ENCODE assay signal across 22 mouse cellular contexts in the genomic region with DNA sequence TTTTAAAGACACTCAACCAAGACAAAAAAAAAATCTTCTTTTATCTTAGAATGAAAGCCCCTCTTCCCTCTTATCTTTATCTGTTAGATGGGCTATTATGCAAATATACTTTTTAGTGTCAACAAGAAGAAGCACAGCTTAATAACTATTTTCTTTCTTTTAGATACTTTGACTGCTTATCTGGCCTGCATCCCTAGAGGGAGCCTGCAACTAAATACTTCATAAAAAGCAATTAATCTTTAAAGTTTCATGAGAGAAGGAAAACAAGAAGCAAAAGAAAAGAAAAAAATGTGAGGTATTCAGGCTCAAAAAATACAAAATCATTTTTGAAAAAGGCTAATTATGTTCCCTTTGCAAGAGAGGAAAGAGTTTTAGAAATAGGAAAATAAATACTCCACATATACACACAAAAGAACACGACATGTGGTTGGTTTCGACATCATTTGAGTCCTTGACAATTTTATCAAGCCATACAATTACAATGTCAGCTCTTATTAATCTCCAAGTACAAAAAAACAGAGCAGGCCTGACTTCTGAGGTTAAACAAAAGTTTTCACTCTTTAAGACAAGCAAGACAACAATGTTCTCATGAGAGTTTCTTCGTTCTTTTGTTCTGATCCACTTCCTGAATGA. TPM values are rescaled to one million over a fixed set of nuclear protein-coding genes. Genes with fewer than 3 reads are reported as not detected.
DNase-seq lines count a peak whose midpoint lies in the region; ATAC-seq and TF ChIP-seq lines count a peak whose summit lies in the region.
"Had no signal": no experiment of that assay in that cellular context is flagged by ENCODE, and none has a peak within 500 bp of the region (broad histone marks: within the 10 kb centered on the region; RNA-seq: fewer than 3 reads in every experiment).

No protein-coding gene starts in this region.

- H3K27ac ChIP-seq in intestine, embryonic 14.5 days (ENCODE audit: low read depth): peak overlapping the region; percentile 83
- H3K27ac ChIP-seq in intestine, embryonic 15.5 days: no peak overlapping the region
- no peak overlapping the region for H3K27ac ChIP-seq in left cerebral cortex, adult 2 months
- peak overlapping the region; percentile 68; the same call in 1 of the 2 replicates for H3K27ac ChIP-seq in stomach, embryonic 14.5 days (ENCODE audit: low read length)
- no peak overlapping the region for H3K27ac ChIP-seq in hindbrain, embryonic 11.5 days (ENCODE audit: low read depth, low read length)
- H3K27ac ChIP-seq: forebrain, embryonic 10.5 days; heart, embryonic 15.5 days; hindbrain, postnatal 0 days; macrophage; midbrain, embryonic 12.5 days had no signal

- H3K27me3 ChIP-seq in intestine, embryonic 14.5 days (replicated peaks; ENCODE audit: control insufficient read depth, insufficient read depth, low read length): no peaks in the 10 kb centered on the region
- no peaks in the 10 kb centered on the region for H3K27me3 ChIP-seq in intestine, embryonic 15.5 days (replicated peaks)
- no peaks in the 10 kb centered on the region for H3K27me3 ChIP-seq in stomach, embryonic 14.5 days (ENCODE audit: control insufficient read depth, insufficient read depth, low read length)
- H3K27me3 ChIP-seq in hindbrain, embryonic 11.5 days (ENCODE audit: control insufficient read depth, insufficient read depth, low read length): no peaks in the 10 kb centered on the region
- H3K27me3 ChIP-seq: embryonic facial prominence, embryonic 12.5 days; heart, embryonic 15.5 days; midbrain, embryonic 12.5 days had no signal

- intact Hi-C loops in left cerebral cortex, adult 2 months (cut with DNase I): no loop called here
- intact Hi-C loops in left cerebral cortex, postnatal 10 days (cut with DNase I): no loop called here

- peak; percentile 20; the same call in 1 of the 2 replicates for TF ChIP-seq CTCF in left cerebral cortex, adult 2 months (IDR thresholded peaks at IDR 0.05)

- H3K4me2 ChIP-seq in intestine, embryonic 14.5 days (ENCODE audit: low read length): no peak overlapping the region
- no peak overlapping the region for H3K4me2 ChIP-seq in intestine, embryonic 15.5 days (replicated peaks)
- no peak overlapping the region for H3K4me2 ChIP-seq in stomach, embryonic 14.5 days (replicated peaks; ENCODE audit: low read depth, low read length)
- no peak overlapping the region for H3K4me2 ChIP-seq in hindbrain, embryonic 11.5 days (replicated peaks; ENCODE audit: low read depth, low read length)
- H3K4me2 ChIP-seq: embryonic facial prominence, embryonic 12.5 days; heart, embryonic 15.5 days; liver, embryonic 11.5 days; midbrain, embryonic 12.5 days had no signal

- H3K4me1 ChIP-seq in intestine, embryonic 14.5 days (replicated peaks; ENCODE audit: control insufficient read depth, insufficient read depth, low read length): no peaks in the 10 kb centered on the region; the same call in none of the 2 replicates
- H3K4me1 ChIP-seq in intestine, embryonic 15.5 days (replicated peaks): 0 out of 2 replicates have a peak, but pooled peaks cover 2% of the 10 kb centered on the region
- no peaks in the 10 kb centered on the region for H3K4me1 ChIP-seq in stomach, embryonic 14.5 days (ENCODE audit: control insufficient read depth, insufficient read depth, low read length)
- no peaks in the 10 kb centered on the region for H3K4me1 ChIP-seq in hindbrain, embryonic 11.5 days (replicated peaks; ENCODE audit: control insufficient read depth, insufficient read depth, low read length)
- H3K4me1 ChIP-seq: embryonic facial prominence, embryonic 12.5 days; heart, embryonic 15.5 days; midbrain, embryonic 12.5 days had no signal

- 66% methylated on average over 3 of the region's 3 CpGs for WGBS in intestine, embryonic 14.5 days
- 66% methylated on average over 3 of the region's 3 CpGs for WGBS in intestine, embryonic 15.5 days
- WGBS in stomach, embryonic 14.5 days: 54% methylated on average over 3 of the region's 3 CpGs
- WGBS in hindbrain, embryonic 11.5 days: 76% methylated on average over 3 of the region's 3 CpGs

- no peaks in the 10 kb centered on the region for H3K36me3 ChIP-seq in intestine, embryonic 14.5 days (ENCODE audit: control insufficient read depth, insufficient read depth, low read length)
- no peaks in the 10 kb centered on the region for H3K36me3 ChIP-seq in intestine, embryonic 15.5 days
- no peaks in the 10 kb centered on the region for H3K36me3 ChIP-seq in stomach, embryonic 14.5 days (ENCODE audit: control insufficient read depth, insufficient read depth, low read length)
- H3K36me3 ChIP-seq in hindbrain, embryonic 11.5 days (ENCODE audit: control insufficient read depth, insufficient read depth, low read length): no peaks in the 10 kb centered on the region
- H3K36me3 ChIP-seq: embryonic facial prominence, embryonic 12.5 days; forebrain, embryonic 10.5 days; heart, embryonic 15.5 days; midbrain, embryonic 12.5 days had no signal

- no peaks in the 10 kb centered on the region for H3K9me3 ChIP-seq in intestine, embryonic 14.5 days (ENCODE audit: control insufficient read depth, low read length)
- no peaks in the 10 kb centered on the region for H3K9me3 ChIP-seq in intestine, embryonic 15.5 days
- no peaks in the 10 kb centered on the region for H3K9me3 ChIP-seq in stomach, embryonic 14.5 days (ENCODE audit: control insufficient read depth, low read depth, low read length)
- H3K9me3 ChIP-seq in hindbrain, embryonic 11.5 days (ENCODE audit: control insufficient read depth, low read length): no peaks in the 10 kb centered on the region
- H3K9me3 ChIP-seq: embryonic facial prominence, embryonic 12.5 days; forebrain, embryonic 10.5 days; heart, embryonic 15.5 days; midbrain, embryonic 12.5 days had no signal

- no peak overlapping the region for H3K4me3 ChIP-seq in intestine, embryonic 14.5 days (ENCODE audit: low read depth, low read length)
- no peak overlapping the region for H3K4me3 ChIP-seq in intestine, embryonic 15.5 days (replicated peaks)
- H3K4me3 ChIP-seq in left cerebral cortex, adult 2 months: no peak overlapping the region
- H3K4me3 ChIP-seq in stomach, embryonic 14.5 days (ENCODE audit: low read depth, low read length): no peak overlapping the region
- H3K4me3 ChIP-seq in hindbrain, embryonic 11.5 days (ENCODE audit: low read depth, low read length): no peak overlapping the region
- H3K4me3 ChIP-seq: embryonic facial prominence, embryonic 12.5 days; forebrain, embryonic 10.5 days; heart, embryonic 15.5 days; midbrain, embryonic 12.5 days; myocyte had no signal

- H3K9ac ChIP-seq in intestine, embryonic 14.5 days (ENCODE audit: low read length): no peak overlapping the region
- H3K9ac ChIP-seq in intestine, embryonic 15.5 days: no peak overlapping the region
- no peak overlapping the region for H3K9ac ChIP-seq in stomach, embryonic 14.5 days (replicated peaks; ENCODE audit: low read depth, low read length)
- no peak overlapping the region for H3K9ac ChIP-seq in hindbrain, embryonic 11.5 days (ENCODE audit: low read depth, low read length)
- H3K9ac ChIP-seq: embryonic facial prominence, embryonic 12.5 days; heart, embryonic 15.5 days; midbrain, embryonic 12.5 days had no signal

- ATAC-seq in intestine, embryonic 14.5 days (replicated peaks; ENCODE audit: low FRiP score, low TSS enrichment, low read depth): no peak
- ATAC-seq in intestine, embryonic 15.5 days: no peak
- ATAC-seq in stomach, embryonic 14.5 days (ENCODE audit: insufficient number of reproducible peaks, insufficient read depth, low FRiP score, low read depth): no peak
- ATAC-seq in hindbrain, embryonic 11.5 days (ENCODE audit: low FRiP score): no peak

- no peak for DNase-seq in intestine, embryonic 14.5 days (ENCODE audit: low spot score)
- no peak for DNase-seq in left cerebral cortex, adult 2 months (ENCODE audit: extremely low spot score in 1 of 2, low spot score in 2 of 2)
- no peak for DNase-seq in left cerebral cortex, postnatal 10 days (ENCODE audit: extremely low spot score in 1 of 2, low spot score in 2 of 2)
- DNase-seq in adipocyte (ENCODE audit: low spot score): peak; percentile 40
- DNase-seq in hindbrain, embryonic 11.5 days (ENCODE audit: low spot score): no peak
- DNase-seq: B cell, adult 2 months; cerebellum, adult 8-10 months; layer of hippocampus, adult 9-11 months; right cerebral cortex, postnatal 14 days; spleen, adult 18-20 months had no signal

RNA-seq across cellular contexts. Expression of a gene that starts 13.6 kb away (rescaled TPM):
- polyA plus RNA-seq in intestine, embryonic 14.5 days (2014; fragmentation: Nextera tagmentation; extraction: Ambion mirVana): 12.7 and 17.2 TPM in 2 replicates
- polyA plus RNA-seq in intestine, embryonic 15.5 days (2015; fragmentation: Nextera tagmentation; extraction: Ambion mirVana): 7.4 and 8.0 TPM in 2 replicates
- 1 to 10 TPM; 7.3 to 7.9 TPM for total RNA-seq in left cerebral cortex, adult 2 months (2021)
- 1 to 10 TPM; 3.2 to 5.4 TPM for total RNA-seq in left cerebral cortex, postnatal 10 days (2021)
- polyA plus RNA-seq in stomach, embryonic 14.5 days (2014; fragmentation: Nextera tagmentation; extraction: Ambion mirVana): 16.2 and 18.1 TPM in 2 replicates
- polyA plus RNA-seq in hindbrain, embryonic 11.5 days (2014; fragmentation: Nextera tagmentation; extraction: Ambion mirVana): 2.3 and 3.4 TPM in 2 replicates
- total RNA-seq: common myeloid progenitor, adult 5-6 weeks; hematopoietic stem cell, adult 5-6 weeks had no signal

RNA-seq across cellular contexts. Expression of a gene that starts 32.1 kb away (rescaled TPM):
- 10.8 and 12.3 TPM in 2 replicates for polyA plus RNA-seq in intestine, embryonic 14.5 days (2014; fragmentation: Nextera tagmentation; extraction: Ambion mirVana)
- polyA plus RNA-seq in intestine, embryonic 15.5 days (2015; fragmentation: Nextera tagmentation; extraction: Ambion mirVana): 6.3 and 6.9 TPM in 2 replicates
- 10 to 100 TPM; 13.8 to 15.9 TPM for total RNA-seq in left cerebral cortex, adult 2 months (2021)
- 10 to 100 TPM; 13.3 to 13.8 TPM for total RNA-seq in left cerebral cortex, postnatal 10 days (2021)
- polyA plus RNA-seq in stomach, embryonic 14.5 days (2014; fragmentation: Nextera tagmentation; extraction: Ambion mirVana): 14.6 and 15.9 TPM in 2 replicates
- 7.9 and 13.1 TPM in 2 replicates for polyA plus RNA-seq in hindbrain, embryonic 11.5 days (2014; fragmentation: Nextera tagmentation; extraction: Ambion mirVana)

Comparison
In these comparisons a context has a peak if more than half of its experiments do, and no peak if none do; other contexts are left out.
1. H3K27ac ChIP-seq: peak in intestine, embryonic 14.5 days (single experiment) and stomach, embryonic 14.5 days (single experiment); none in intestine, embryonic 15.5 days (single experiment), left cerebral cortex, adult 2 months (single experiment) and hindbrain, embryonic 11.5 days (single experiment).